Mouse (Mus musculus) embryonic facial prominence, embryonic 12.5 days (tissue): Measurements from ENCODE around the gene Tlr4. TPM values are rescaled to one million over a fixed set of nuclear protein-coding genes. Genes with fewer than 3 reads are reported as not detected.

Experiments used
- ATAC-seq: fragments of 200-750 bp; cut with Nextera tagmentation; 2 replicates; pipeline ENCODE4 v1.8.0; 2017; ENCODE audit not compliant: insufficient number of reproducible peaks, insufficient read depth, low FRiP score, low TSS enrichment
- H3K27ac ChIP-seq: fragments of 300-500 bp; sonication (generic); 2 replicates; pipeline ENCODE4 v1.5.1; 2016; ENCODE audit warnings: mild to moderate bottlenecking
- H3K27me3 ChIP-seq: fragments of 300-500 bp; sonication (generic); 2 replicates; pipeline ENCODE4 v1.6.1; 2016; ENCODE audit warnings: mild to moderate bottlenecking, moderate library complexity
- H3K36me3 ChIP-seq: fragments of 300-500 bp; sonication (generic); 2 replicates; pipeline ENCODE4 v1.6.1; 2016; ENCODE audit warnings: mild to moderate bottlenecking
- H3K4me1 ChIP-seq: fragments of 300-500 bp; sonication (generic); 2 replicates; pipeline ENCODE4 v1.6.1; 2016
- H3K4me2 ChIP-seq: fragments of 300-500 bp; sonication (generic); replicated peaks from 2 replicates; pipeline ENCODE4 v1.6.1; 2016; ENCODE audit warnings: mild to moderate bottlenecking, moderate library complexity
- H3K4me3 ChIP-seq: fragments of 300-500 bp; sonication (generic); 2 replicates; pipeline ENCODE4 v1.5.1; 2016; ENCODE audit warnings: mild to moderate bottlenecking
- H3K9ac ChIP-seq: fragments of 300-500 bp; sonication (generic); 2 replicates; pipeline ENCODE4 v1.6.1; 2016; ENCODE audit warnings: mild to moderate bottlenecking, moderate library complexity
- H3K9me3 ChIP-seq: fragments of 300-500 bp; sonication (generic); 2 replicates; pipeline ENCODE4 v1.6.1; 2016; ENCODE audit warnings: mild to moderate bottlenecking, moderate library complexity
- WGBS: fragments of 180-500 bp; shearing (Covaris S2); methylation state at CpG from one replicate; pipeline ENCODE4 v1.1.7; 2016; 5-methylcytosine and 5-hydroxymethylcytosine counted together
- polyA plus RNA-seq: library from polyadenylated mRNA; unstranded; fragments of >200 nt; fragmentation: Nextera tagmentation; extraction: Ambion mirVana; gene quantifications from 2 replicates; pipeline ENCODE4 v1.2.1, GENCODE M21; 2016

Gene Tlr4
- polyA plus RNA-seq, 1 experiment from 2014 or later, result 1.4 TPM

DNA sequence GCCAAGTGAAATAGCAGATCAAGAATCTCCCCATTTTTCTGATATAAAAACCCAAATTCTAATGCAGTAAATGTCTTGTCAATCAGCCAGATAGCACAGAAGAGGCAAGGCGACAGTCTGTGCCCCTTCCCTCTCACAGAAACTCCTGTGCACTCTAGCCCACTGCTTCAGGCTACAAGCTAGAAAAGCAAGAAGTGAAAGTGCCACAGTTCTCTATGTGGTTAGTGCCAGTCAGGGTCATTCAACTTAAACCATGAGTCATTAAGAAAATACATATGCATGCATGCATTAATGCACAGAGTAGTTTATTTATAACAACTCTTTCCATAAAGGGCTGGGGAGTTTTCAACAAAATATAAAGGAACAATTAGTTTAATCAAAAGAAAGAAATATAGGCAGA, 15.9 kb downstream of the Tlr4 start:
- ATAC-seq, result no peak
- no peak overlapping the region for H3K4me3 ChIP-seq
- no peak overlapping the region for H3K9ac ChIP-seq
- WGBS, result 46% methylated on average over 1 of the region's 1 CpGs
- H3K4me2 ChIP-seq, result no peak overlapping the region
- H3K9me3 ChIP-seq, result no peaks in the 10 kb centered on the region
- H3K4me1 ChIP-seq, result no peaks in the 10 kb centered on the region
- H3K27me3 ChIP-seq, result no peaks in the 10 kb centered on the region
- H3K36me3 ChIP-seq, result no peaks in the 10 kb centered on the region
- H3K27ac ChIP-seq, result no peak overlapping the region

DNA sequence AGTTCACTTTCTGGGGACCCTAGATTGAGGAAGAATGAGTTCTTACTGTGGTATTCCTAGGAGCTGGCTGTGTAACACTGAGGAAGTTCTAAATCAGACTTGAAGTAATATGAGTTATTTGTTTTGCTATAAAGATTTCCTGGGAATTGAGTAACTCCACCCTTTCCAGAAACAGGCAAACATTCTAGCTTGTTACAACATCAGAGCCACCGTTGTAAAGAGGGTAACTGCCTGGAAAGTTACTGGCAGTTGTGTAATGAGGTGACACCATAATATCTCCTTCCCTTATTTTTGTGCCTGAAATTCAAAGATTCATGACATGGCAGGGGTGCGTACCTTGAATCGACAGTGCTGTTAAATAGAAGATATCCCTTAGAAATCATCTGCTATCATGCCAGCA, 24.6 kb downstream of the Tlr4 start:
- no peaks in the 10 kb centered on the region for H3K36me3 ChIP-seq
- 82% methylated on average over 3 of the region's 3 CpGs for WGBS
- H3K9me3 ChIP-seq, result no peaks in the 10 kb centered on the region
- no peak overlapping the region for H3K4me2 ChIP-seq
- no peak overlapping the region for H3K27ac ChIP-seq
- no peaks in the 10 kb centered on the region for H3K27me3 ChIP-seq
- no peak overlapping the region for H3K4me3 ChIP-seq
- no peak overlapping the region for H3K9ac ChIP-seq
- ATAC-seq, result no peak
- no peaks in the 10 kb centered on the region for H3K4me1 ChIP-seq

DNA sequence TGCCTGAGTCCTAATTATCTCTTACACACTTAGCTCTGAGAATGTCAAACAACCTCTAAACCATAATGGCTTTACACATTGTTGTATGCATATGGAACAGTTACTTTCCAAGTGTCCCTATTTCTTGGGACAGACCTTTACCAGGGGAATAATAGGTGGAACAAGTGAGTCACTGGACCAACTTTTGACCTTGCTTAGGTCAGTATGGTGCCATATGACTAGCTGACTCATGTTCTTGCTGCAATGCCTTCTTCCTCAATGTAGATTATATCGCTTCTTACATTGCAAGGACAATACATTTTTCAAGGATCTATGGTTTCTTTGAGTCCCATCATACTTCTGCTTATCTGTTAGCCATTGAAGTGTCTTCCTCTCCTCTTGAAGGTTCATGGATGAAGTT, 29.6 kb downstream of the Tlr4 start:
- H3K27ac ChIP-seq, result no peak overlapping the region

DNA sequence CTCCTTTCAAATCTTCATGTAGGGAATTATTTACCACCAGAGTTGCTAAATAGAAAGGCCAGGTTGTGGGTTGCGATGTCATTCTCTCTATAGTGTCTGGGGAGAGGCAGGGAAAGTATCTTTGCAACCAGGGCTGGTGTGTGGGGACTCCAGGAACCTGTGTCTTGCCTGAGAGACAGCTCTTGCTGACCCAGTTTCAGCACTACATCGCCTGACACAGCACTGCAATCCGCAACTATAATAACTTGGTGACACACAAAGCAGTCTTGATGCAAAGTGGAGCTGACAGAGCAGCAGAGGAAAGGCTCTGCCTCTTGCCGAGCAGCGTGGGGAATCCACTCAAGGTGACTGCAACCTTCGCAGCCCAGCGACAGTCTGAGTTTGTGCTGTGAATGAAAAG, 42.5 kb downstream of the Tlr4 start:
- no peaks in the 10 kb centered on the region for H3K36me3 ChIP-seq
- H3K4me2 ChIP-seq, result no peak overlapping the region
- H3K9ac ChIP-seq, result no peak overlapping the region
- 52% methylated on average over 7 of the region's 7 CpGs for WGBS
- H3K4me1 ChIP-seq, result no peaks in the 10 kb centered on the region
- H3K9me3 ChIP-seq, result no peaks in the 10 kb centered on the region
- no peak for ATAC-seq
- no peak overlapping the region for H3K27ac ChIP-seq
- no peak overlapping the region for H3K4me3 ChIP-seq
- no peaks in the 10 kb centered on the region for H3K27me3 ChIP-seq

More for the DNA sequence above, 29.6 kb downstream of the Tlr4 start:
- Histone ChIP-seq H3K9ac (no peak overlapping the region), H3K9me3 (no peaks in the 10 kb centered on the region), H3K4me1 (no peaks in the 10 kb centered on the region), H3K36me3 (no peaks in the 10 kb centered on the region), H3K4me2 (no peak overlapping the region), H3K4me3 (no peak overlapping the region), H3K27me3 (no peaks in the 10 kb centered on the region)
- 87% methylated on average over 1 of the region's 1 CpGs for WGBS
- no peak for ATAC-seq

DNA sequence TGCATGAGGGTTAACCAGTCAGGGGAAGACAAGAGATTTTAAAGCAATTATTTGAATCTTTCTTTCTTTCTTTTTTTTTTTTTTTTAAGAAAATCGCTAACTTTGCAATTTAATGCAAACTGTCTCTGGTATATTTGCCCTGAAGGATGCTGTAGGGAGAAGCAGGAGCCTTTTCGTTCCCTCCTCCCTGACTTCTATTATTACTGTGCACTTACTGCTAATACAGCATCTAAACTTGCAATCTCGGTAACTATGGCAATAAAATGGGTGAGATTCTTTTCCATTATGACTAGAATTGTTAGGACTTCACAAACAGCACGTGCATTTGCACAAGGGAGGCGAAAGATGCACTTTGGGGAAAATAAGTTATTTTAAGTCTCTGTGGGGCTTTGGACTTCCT, 44.6 kb downstream of the Tlr4 start:
- no peak for ATAC-seq
- Histone ChIP-seq H3K27ac (no peak overlapping the region), H3K27me3 (no peaks in the 10 kb centered on the region), H3K4me2 (no peak overlapping the region), H3K4me3 (no peak overlapping the region), H3K9me3 (no peaks in the 10 kb centered on the region), H3K4me1 (no peaks in the 10 kb centered on the region), H3K9ac (no peak overlapping the region), H3K36me3 (no peaks in the 10 kb centered on the region)
- WGBS, result 86% methylated on average over 5 of the region's 5 CpGs

GRCm38 (mm10) chr4:66873342-66873741, 46.0 kb downstream of the Tlr4 start:
- Histone ChIP-seq H3K36me3 (no peaks in the 10 kb centered on the region), H3K4me3 (no peak overlapping the region), H3K27ac (no peak overlapping the region), H3K9ac (no peak overlapping the region), H3K4me1 (no peaks in the 10 kb centered on the region), H3K27me3 (no peaks in the 10 kb centered on the region), H3K9me3 (no peaks in the 10 kb centered on the region), H3K4me2 (no peak overlapping the region)
- ATAC-seq, result no peak

DNA sequence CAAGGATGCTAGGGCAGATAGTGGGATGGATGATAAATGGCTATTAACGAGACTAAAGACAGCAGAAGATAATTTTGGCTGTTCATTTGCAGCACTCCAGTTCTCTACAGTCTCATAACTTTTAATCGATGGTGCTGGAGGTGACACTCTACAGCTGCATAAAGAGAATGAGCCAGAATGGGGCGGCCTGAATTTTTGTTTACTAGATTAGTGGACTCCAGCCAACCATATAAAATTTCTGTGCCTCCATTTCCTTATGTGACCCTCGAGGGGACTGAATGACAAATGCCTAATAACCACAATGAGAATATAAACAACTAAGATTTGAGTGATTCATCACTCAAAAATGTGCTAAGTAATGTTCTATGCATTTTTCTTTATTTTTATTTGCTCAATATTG, 48.4 kb downstream of the Tlr4 start:
- no peak for ATAC-seq

DNA sequence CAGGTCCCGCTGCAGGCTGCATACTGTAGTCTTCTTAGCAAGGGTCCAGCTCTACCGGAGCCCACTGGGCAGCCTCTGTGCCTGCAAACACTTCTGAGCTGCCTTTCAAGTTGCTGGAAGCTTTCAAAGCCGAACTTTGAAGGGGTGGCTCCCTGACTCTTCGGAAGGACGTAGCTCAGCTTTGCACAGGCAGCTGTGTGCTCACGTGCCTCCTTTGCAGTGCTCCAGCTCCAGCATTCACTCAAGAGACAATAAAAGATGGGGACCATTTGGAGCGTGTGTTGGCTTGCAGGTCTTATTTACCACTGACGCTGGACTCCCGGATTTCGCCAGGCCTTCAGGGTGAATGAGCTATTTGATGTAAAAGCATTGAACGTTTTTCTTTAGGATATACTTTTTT, 50.2 kb downstream of the Tlr4 start:
- no peak for ATAC-seq
- 62% methylated on average over 11 of the region's 11 CpGs for WGBS

More for the DNA sequence above, 48.4 kb downstream of the Tlr4 start:
- H3K9me3 ChIP-seq, result no peaks in the 10 kb centered on the region
- H3K27me3 ChIP-seq, result no peaks in the 10 kb centered on the region
- no peak overlapping the region for H3K27ac ChIP-seq
- WGBS, result 80% methylated on average over 4 of the region's 4 CpGs
- no peaks in the 10 kb centered on the region for H3K36me3 ChIP-seq
- H3K9ac ChIP-seq, result no peak overlapping the region
- H3K4me1 ChIP-seq, result no peaks in the 10 kb centered on the region
- no peak overlapping the region for H3K4me3 ChIP-seq
- no peak overlapping the region for H3K4me2 ChIP-seq

DNA sequence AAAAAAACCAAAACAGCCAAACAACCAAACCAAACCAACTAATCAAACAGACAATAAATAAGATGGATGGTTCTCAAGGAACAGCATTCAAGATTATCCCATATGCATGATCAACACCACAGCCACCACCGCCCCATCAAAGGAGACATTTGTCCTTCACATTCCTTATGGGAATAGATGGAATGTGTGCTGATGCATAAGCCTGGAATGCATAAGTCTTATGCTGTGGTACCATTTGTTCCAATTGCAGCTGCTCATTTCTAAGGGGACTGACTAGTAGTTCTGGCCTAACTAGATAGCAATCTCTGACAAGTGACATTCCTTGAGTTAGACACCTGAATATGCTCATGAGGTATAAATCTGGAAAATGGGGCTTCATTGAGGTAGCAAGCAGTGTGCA, 54.1 kb downstream of the Tlr4 start:
- H3K36me3 ChIP-seq, result no peaks in the 10 kb centered on the region
- ATAC-seq, result no peak
- H3K9me3 ChIP-seq, result no peaks in the 10 kb centered on the region
- H3K4me2 ChIP-seq, result no peak overlapping the region
- no peak overlapping the region for H3K27ac ChIP-seq
- no peaks in the 10 kb centered on the region for H3K4me1 ChIP-seq
- H3K27me3 ChIP-seq, result no peaks in the 10 kb centered on the region
- 65% methylated on average over 1 of the region's 1 CpGs for WGBS
- H3K9ac ChIP-seq, result no peak overlapping the region
- no peak overlapping the region for H3K4me3 ChIP-seq

More for the DNA sequence above, 50.2 kb downstream of the Tlr4 start:
- Histone ChIP-seq H3K36me3 (no peaks in the 10 kb centered on the region), H3K4me3 (no peak overlapping the region), H3K9ac (no peak overlapping the region), H3K27ac (no peak overlapping the region), H3K4me1 (no peaks in the 10 kb centered on the region), H3K4me2 (no peak overlapping the region), H3K9me3 (no peaks in the 10 kb centered on the region), H3K27me3 (no peaks in the 10 kb centered on the region)

DNA sequence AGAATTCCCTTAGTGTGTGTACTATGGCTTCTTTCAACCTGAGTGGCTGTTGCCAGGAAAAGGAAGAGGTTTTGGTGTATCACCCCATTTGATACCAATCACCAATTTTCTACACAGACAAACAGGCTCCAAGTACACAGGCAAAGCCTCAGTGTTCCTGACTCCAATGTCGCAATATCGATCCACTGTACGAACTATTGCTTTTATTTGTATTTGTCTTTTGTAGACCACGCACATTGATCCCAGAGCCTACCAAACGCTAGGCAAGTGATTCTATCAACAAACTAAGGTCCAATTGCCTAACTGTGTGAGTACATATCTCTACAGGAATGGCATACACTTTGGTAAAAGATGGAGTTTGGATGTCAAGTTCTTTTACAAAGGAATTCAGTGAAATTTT, 55.9 kb downstream of the Tlr4 start:
- no peak overlapping the region for H3K27ac ChIP-seq
- no peaks in the 10 kb centered on the region for H3K36me3 ChIP-seq
- no peak for ATAC-seq
- H3K9me3 ChIP-seq, result no peaks in the 10 kb centered on the region
- H3K4me3 ChIP-seq, result no peak overlapping the region
- no peaks in the 10 kb centered on the region for H3K27me3 ChIP-seq
- no peak overlapping the region for H3K9ac ChIP-seq
- H3K4me2 ChIP-seq, result no peak overlapping the region
- H3K4me1 ChIP-seq, result no peaks in the 10 kb centered on the region
- WGBS, result 92% methylated on average over 5 of the region's 5 CpGs

GRCm38 (mm10) chr4:66894547-66894946, 67.2 kb downstream of the Tlr4 start:
- no peaks in the 10 kb centered on the region for H3K36me3 ChIP-seq
- H3K4me2 ChIP-seq, result no peak overlapping the region
- 32% methylated on average over 2 of the region's 2 CpGs for WGBS
- H3K4me3 ChIP-seq, result no peak overlapping the region
- H3K9me3 ChIP-seq, result no peaks in the 10 kb centered on the region
- no peak overlapping the region for H3K9ac ChIP-seq
- H3K4me1 ChIP-seq, result no peaks in the 10 kb centered on the region
- no peaks in the 10 kb centered on the region for H3K27me3 ChIP-seq
- 0 out of 2 replicates have a peak, but pooled peaks have one; percentile 41 for ATAC-seq
- H3K27ac ChIP-seq, result no peak overlapping the region

DNA sequence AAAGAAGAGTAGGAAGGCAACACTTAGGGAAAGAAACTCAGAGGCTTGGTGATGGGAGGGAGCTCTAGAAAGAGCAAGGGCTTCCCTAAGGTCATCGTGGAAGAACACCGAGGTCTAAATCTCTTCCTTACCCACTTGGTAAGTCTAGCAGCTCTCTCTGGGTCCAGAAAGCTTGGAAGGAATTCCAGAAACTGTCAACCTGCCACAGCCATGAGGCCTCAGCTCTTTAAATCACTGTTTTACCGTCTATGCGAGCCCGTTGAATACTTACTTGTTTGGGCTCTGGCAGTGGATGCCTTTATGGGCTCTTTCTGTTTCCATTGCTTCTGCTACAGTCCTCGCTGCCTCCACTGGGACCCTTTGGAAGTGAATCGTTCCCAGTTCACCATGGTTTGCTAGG, 67.6 kb downstream of the Tlr4 start:
- Histone ChIP-seq H3K36me3 (no peaks in the 10 kb centered on the region), H3K4me1 (no peaks in the 10 kb centered on the region), H3K27me3 (no peaks in the 10 kb centered on the region), H3K9ac (no peak overlapping the region), H3K27ac (no peak overlapping the region), H3K4me3 (no peak overlapping the region), H3K9me3 (no peaks in the 10 kb centered on the region), H3K4me2 (no peak overlapping the region)
- no peak for ATAC-seq
- 66% methylated on average over 7 of the region's 7 CpGs for WGBS

- Histone ChIP-seq H3K4me1 (no peaks in the 10 kb centered on the region), H3K27me3 (no peaks in the 10 kb centered on the region), H3K27ac (no peak overlapping the region), H3K4me3 (no peak overlapping the region), H3K9me3 (no peaks in the 10 kb centered on the region), H3K9ac (no peak overlapping the region), H3K36me3 (no peaks in the 10 kb centered on the region), H3K4me2 (no peak overlapping the region)
- no peak for ATAC-seq
These were observed 72.7 kb downstream of the Tlr4 start for GRCm38 (mm10) chr4:66900126-66900525.
